Mouse (Mus musculus) monocyte, adult 2 months (primary cell): ENCODE measurements around the gene Tut1.

Source experiments
- DNase-seq, 2 experiments: peaks; one replicate each; pipeline ENCODE4 v3.0.0; 2022; ENCODE audit warnings: low spot score in 2 of 2, low read depth in 1 of 2

Tut1 gene

GRCm38 (mm10) chr19:8953135-8954039, at the start of gene Tut1:
TSS of gene Tut1 (plus strand) at chr19:8953847.
- DNase-seq: peak; percentile 73 to 88

- DNase-seq: no peak
These were observed 45.1 kb upstream of the Tut1 start for GRCm38 (mm10) chr19:8908531-8908930.

- DNase-seq: no peak
These were observed 41.8 kb upstream of the Tut1 start for GRCm38 (mm10) chr19:8911810-8912209.

- DNase-seq: no peak
These were observed 39.4 kb upstream of the Tut1 start for GRCm38 (mm10) chr19:8914212-8914611.

- DNase-seq: no peak
These were observed 34.6 kb upstream of the Tut1 start for GRCm38 (mm10) chr19:8919000-8919399.

- no peak for DNase-seq
These were observed 34.0 kb upstream of the Tut1 start for GRCm38 (mm10) chr19:8919684-8920072.

- DNase-seq: peak; percentile 68 to 81
These were observed 33.4 kb upstream of the Tut1 start, which contains the start of gene B3gat3 for GRCm38 (mm10) chr19:8920073-8920736. TSS of gene B3gat3 (plus strand) at chr19:8920374.

- no peak for DNase-seq
These were observed 32.8 kb upstream of the Tut1 start for GRCm38 (mm10) chr19:8920836-8921291.

- DNase-seq: no peak
These were observed 31.9 kb upstream of the Tut1 start for GRCm38 (mm10) chr19:8921741-8922140.

GRCm38 (mm10) chr19:8926766-8927165, 26.9 kb upstream of the Tut1 start:
- no peak for DNase-seq

GRCm38 (mm10) chr19:8927891-8928525, 25.6 kb upstream of the Tut1 start:
- no peak for DNase-seq

GRCm38 (mm10) chr19:8928689-8929223, 24.9 kb upstream of the Tut1 start:
- DNase-seq: no peak

- peak; percentile 70 to 81 for DNase-seq
These were observed 24.2 kb upstream of the Tut1 start, which contains the start of the genes Rom1 and Eml3 for GRCm38 (mm10) chr19:8929224-8930088. TSS of gene Rom1 (minus strand) at chr19:8929356. TSS of gene Eml3 (plus strand) at chr19:8929552.

- no peak for DNase-seq
These were observed 23.5 kb upstream of the Tut1 start for GRCm38 (mm10) chr19:8930117-8930516.

GRCm38 (mm10) chr19:8930771-8931170, 22.9 kb upstream of the Tut1 start:
- no peak for DNase-seq

- DNase-seq: no peak
These were observed 16.9 kb upstream of the Tut1 start for GRCm38 (mm10) chr19:8936736-8937135.

- no peak for DNase-seq
These were observed 13.0 kb upstream of the Tut1 start for GRCm38 (mm10) chr19:8940526-8941133.

GRCm38 (mm10) chr19:8941136-8941514, 12.5 kb upstream of the Tut1 start:
- no peak for DNase-seq

GRCm38 (mm10) chr19:8941515-8942217, 12.0 kb upstream of the Tut1 start, which contains the start of gene Mta2:
TSS of gene Mta2 (plus strand) at chr19:8941875.
- DNase-seq: peak; percentile 84 to 86
